Mouse (Mus musculus): Measurements from ENCODE around the gene Plp2. TPM values are rescaled to one million over a fixed set of nuclear protein-coding genes. Genes with fewer than 3 reads are reported as not detected.

Gene Plp2
- polyA plus RNA-seq, 2 experiments: 27.3 to 29.0 TPM

- peak; percentile 47 for ATAC-seq (ENCODE audit: insufficient read depth)
Measured at GRCm38 (mm10) chrX:7673578-7674281, 2.5 kb upstream of the Plp2 start.

GRCm38 (mm10) chrX:7672739-7673138 is 1.5 kb upstream of the Plp2 start:
- DNase-seq (ENCODE audit: low read depth in 3 of 3, low spot score in 3 of 3): no peak
- WGBS (ENCODE audit: insufficient replicate concordance): 33% methylated on average over 6 of the region's 6 CpGs

More at GRCm38 (mm10) chrX:7673578-7674281, 2.5 kb upstream of the Plp2 start:
- Histone ChIP-seq H3K4me1 (replicated peaks; ENCODE audit: control insufficient read depth in 2 of 2, insufficient read depth in 2 of 2, low read length in 1 of 2) (peaks cover 0 to 15% of the 10 kb centered on the region in 2 experiments; a peak in 2 of 4 replicates), H3K9me3 (ENCODE audit: control insufficient read depth, low read length) (no peaks in the 10 kb centered on the region), H3K36me3 (replicated peaks; ENCODE audit: control insufficient read depth, insufficient read depth, low read depth) (no peaks in the 10 kb centered on the region), H3K27me3 (ENCODE audit: control insufficient read depth, insufficient read depth, low read length) (no peaks in the 10 kb centered on the region), H3K9ac (replicated peaks) (no peak overlapping the region; the same call in 1 of the 2 replicates), H3K4me3 (ENCODE audit: insufficient read depth in 1 of 2, low read depth in 2 of 2, low read length in 2 of 2) (no peak overlapping the region), H3K4me2 (ENCODE audit: low read depth) (peak overlapping the region; percentile 62), H3K27ac (no peak overlapping the region)
- TF ChIP-seq EP300 (IDR thresholded peaks at IDR 0.05; ENCODE audit: low read depth) (no peak), CTCF (IDR thresholded peaks at IDR 0.05; ENCODE audit: low read depth) (no peak)
- WGBS (ENCODE audit: insufficient replicate concordance): 21% methylated on average over 12 of the region's 12 CpGs
- DNase-seq (ENCODE audit: low read depth in 3 of 3, low spot score in 3 of 3): no peak

GRCm38 (mm10) chrX:7670390-7670881 is 754 bp downstream of the Plp2 start:
- peak overlapping the region; percentile 50 to 72 for H3K4me3 ChIP-seq (ENCODE audit: insufficient read depth in 1 of 2, low read depth in 2 of 2, low read length in 2 of 2)
- no peak overlapping the region for H3K27ac ChIP-seq
- H3K4me2 ChIP-seq (ENCODE audit: low read depth): peak overlapping the region; percentile 65
- H3K27me3 ChIP-seq (ENCODE audit: control insufficient read depth, insufficient read depth, low read length): no peaks in the 10 kb centered on the region
- WGBS (ENCODE audit: insufficient replicate concordance): 11% methylated on average over 14 of the region's 19 CpGs
- ATAC-seq (ENCODE audit: insufficient read depth) (peak; percentile 72), DNase-seq (ENCODE audit: low read depth in 3 of 3, low spot score in 3 of 3) (no peak)
- no peaks in the 10 kb centered on the region for H3K36me3 ChIP-seq (replicated peaks; ENCODE audit: control insufficient read depth, insufficient read depth, low read depth)
- TF ChIP-seq EP300 (IDR thresholded peaks at IDR 0.05; ENCODE audit: low read depth) (no peak), CTCF (IDR thresholded peaks at IDR 0.05; ENCODE audit: low read depth) (no peak)
- peaks cover 0 to 15% of the 10 kb centered on the region in 2 experiments; a peak in 2 of 4 replicates for H3K4me1 ChIP-seq (replicated peaks; ENCODE audit: control insufficient read depth in 2 of 2, insufficient read depth in 2 of 2, low read length in 1 of 2)
- H3K9ac ChIP-seq (replicated peaks): peak overlapping the region; percentile 23
- H3K9me3 ChIP-seq (ENCODE audit: control insufficient read depth, low read length): no peaks in the 10 kb centered on the region

More at GRCm38 (mm10) chrX:7672739-7673138, 1.5 kb upstream of the Plp2 start:
- ATAC-seq (ENCODE audit: insufficient read depth): no peak
- no peak overlapping the region for H3K4me2 ChIP-seq (ENCODE audit: low read depth)
- H3K4me1 ChIP-seq (replicated peaks; ENCODE audit: control insufficient read depth in 2 of 2, insufficient read depth in 2 of 2, low read length in 1 of 2): peaks cover 0 to 15% of the 10 kb centered on the region in 2 experiments; a peak in 2 of 4 replicates
- no peaks in the 10 kb centered on the region for H3K9me3 ChIP-seq (ENCODE audit: control insufficient read depth, low read length)
- H3K36me3 ChIP-seq (replicated peaks; ENCODE audit: control insufficient read depth, insufficient read depth, low read depth): no peaks in the 10 kb centered on the region
- H3K4me3 ChIP-seq (ENCODE audit: insufficient read depth in 1 of 2, low read depth in 2 of 2, low read length in 2 of 2): no peak overlapping the region
- TF ChIP-seq EP300 (IDR thresholded peaks at IDR 0.05; ENCODE audit: low read depth): no peak
- no peak overlapping the region for H3K9ac ChIP-seq (replicated peaks)
- no peaks in the 10 kb centered on the region for H3K27me3 ChIP-seq (ENCODE audit: control insufficient read depth, insufficient read depth, low read length)
- H3K27ac ChIP-seq: no peak overlapping the region

- Histone ChIP-seq H3K9me3 (ENCODE audit: control insufficient read depth, low read length) (no peaks in the 10 kb centered on the region), H3K36me3 (replicated peaks; ENCODE audit: control insufficient read depth, insufficient read depth, low read depth) (no peaks in the 10 kb centered on the region), H3K9ac (replicated peaks) (no peak overlapping the region), H3K27me3 (ENCODE audit: control insufficient read depth, insufficient read depth, low read length) (no peaks in the 10 kb centered on the region), H3K27ac (no peak overlapping the region), H3K4me3 (ENCODE audit: insufficient read depth in 1 of 2, low read depth in 2 of 2, low read length in 2 of 2) (no peak overlapping the region), H3K4me2 (ENCODE audit: low read depth) (no peak overlapping the region), H3K4me1 (replicated peaks; ENCODE audit: control insufficient read depth in 2 of 2, insufficient read depth in 2 of 2, low read length in 1 of 2) (peaks cover 0 to 7% of the 10 kb centered on the region in 2 experiments; a peak in 2 of 4 replicates)
- 64% methylated on average over 21 of the region's 21 CpGs for WGBS (ENCODE audit: insufficient replicate concordance)
- TF ChIP-seq EP300 (IDR thresholded peaks at IDR 0.05; ENCODE audit: low read depth): no peak
- ATAC-seq (ENCODE audit: insufficient read depth) (no peak), DNase-seq (ENCODE audit: low read depth in 3 of 3, low spot score in 3 of 3) (no peak)
Measured at GRCm38 (mm10) chrX:7665739-7666502, 5.3 kb downstream of the Plp2 start.

DNA sequence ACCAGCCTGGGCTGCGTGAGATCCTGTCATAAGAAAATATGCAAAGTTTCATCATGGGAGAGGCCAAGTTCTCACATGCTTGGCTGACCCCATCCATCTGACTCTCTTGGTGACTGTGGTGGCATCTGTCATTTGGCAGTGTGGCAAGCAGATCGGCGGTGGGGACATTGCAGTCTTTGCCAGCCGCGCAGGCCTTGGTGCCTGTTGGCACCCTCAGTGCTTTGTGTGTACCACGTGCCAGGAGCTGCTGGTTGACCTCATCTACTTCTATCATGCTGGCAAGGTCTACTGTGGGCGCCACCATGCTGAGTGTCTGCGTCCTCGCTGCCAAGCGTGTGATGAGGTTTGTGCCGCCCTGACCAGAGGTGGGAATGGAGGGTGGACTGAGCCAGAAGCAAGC is 6.4 kb downstream of the Plp2 start:
- TF ChIP-seq CTCF (IDR thresholded peaks at IDR 0.05; ENCODE audit: low read depth): no peak
- no peak for TF ChIP-seq EP300 (IDR thresholded peaks at IDR 0.05; ENCODE audit: low read depth)
- H3K9me3 ChIP-seq (ENCODE audit: control insufficient read depth, low read length): no peaks in the 10 kb centered on the region
- DNase-seq (ENCODE audit: low read depth in 3 of 3, low spot score in 3 of 3): no peak
- H3K36me3 ChIP-seq (replicated peaks; ENCODE audit: control insufficient read depth, insufficient read depth, low read depth): no peaks in the 10 kb centered on the region
- WGBS (ENCODE audit: insufficient replicate concordance): 75% methylated on average over 11 of the region's 11 CpGs
- H3K9ac ChIP-seq (replicated peaks): no peak overlapping the region
- H3K27ac ChIP-seq: no peak overlapping the region
- H3K4me1 ChIP-seq (replicated peaks; ENCODE audit: control insufficient read depth in 2 of 2, insufficient read depth in 2 of 2, low read length in 1 of 2): no peaks in the 10 kb centered on the region
- no peak overlapping the region for H3K4me2 ChIP-seq (ENCODE audit: low read depth)
- no peaks in the 10 kb centered on the region for H3K27me3 ChIP-seq (ENCODE audit: control insufficient read depth, insufficient read depth, low read length)
- no peak for ATAC-seq (ENCODE audit: insufficient read depth)
- no peak overlapping the region for H3K4me3 ChIP-seq (ENCODE audit: insufficient read depth in 1 of 2, low read depth in 2 of 2, low read length in 2 of 2)
